Mouse (Mus musculus) hindbrain, embryonic 13.5 days (tissue): ENCODE results near the gene Kif2c. TPM values are rescaled to one million over a fixed set of nuclear protein-coding genes. Genes with fewer than 3 reads are reported as not detected.

Experiments
- ATAC-seq: fragments of 200-750 bp; cut with Nextera tagmentation; 2 replicates; pipeline ENCODE4 v1.8.0; 2017; ENCODE audit warnings: moderate TSS enrichment; ENCODE audit not compliant: low FRiP score
- H3K27ac ChIP-seq: fragments of 300-500 bp; sonication (generic); 2 replicates; pipeline ENCODE4 v1.5.1; 2015; ENCODE audit warnings: inconsistent platforms, mild to moderate bottlenecking, moderate library complexity
- H3K27me3 ChIP-seq: fragments of 300-500 bp; sonication (generic); 2 replicates; pipeline ENCODE4 v1.6.1; 2015; ENCODE audit warnings: mild to moderate bottlenecking, inconsistent platforms
- H3K36me3 ChIP-seq: fragments of 300-500 bp; sonication (generic); 2 replicates; pipeline ENCODE4 v1.6.1; 2015; ENCODE audit warnings: mild to moderate bottlenecking, inconsistent platforms
- H3K4me1 ChIP-seq: fragments of 300-500 bp; sonication (generic); replicated peaks from 2 replicates; pipeline ENCODE4 v1.6.1; 2015; ENCODE audit warnings: inconsistent platforms
- H3K4me2 ChIP-seq: fragments of 300-500 bp; sonication (generic); 2 replicates; pipeline ENCODE4 v1.6.1; 2015; ENCODE audit warnings: inconsistent platforms, mild to moderate bottlenecking, moderate library complexity
- H3K4me3 ChIP-seq: fragments of 300-500 bp; sonication (generic); 2 replicates; pipeline ENCODE4 v1.5.1; 2015; ENCODE audit warnings: mild to moderate bottlenecking, inconsistent platforms
- H3K9ac ChIP-seq: fragments of 300-500 bp; sonication (generic); 2 replicates; pipeline ENCODE4 v1.6.1; 2015; ENCODE audit warnings: mild to moderate bottlenecking, inconsistent platforms
- H3K9me3 ChIP-seq: fragments of 300-500 bp; sonication (generic); 2 replicates; pipeline ENCODE4 v1.6.1; 2016; ENCODE audit warnings: inconsistent platforms
- WGBS: fragments of 180-500 bp; shearing (Covaris S2); methylation state at CpG from one replicate; pipeline ENCODE4 v1.1.7; 2015; 5-methylcytosine and 5-hydroxymethylcytosine counted together
- microRNA-seq: library from miRNA; unstranded; fragments of <30 nt; microRNA quantifications from one replicate; pipeline ENCODE4, GENCODE M21; 2016
- polyA plus RNA-seq: library from polyadenylated mRNA; unstranded; fragments of >200 nt; fragmentation: Nextera tagmentation; extraction: Ambion mirVana; gene quantifications from 2 replicates; pipeline ENCODE4 v1.2.1, GENCODE M21; 2015

The Kif2c gene
- polyA plus RNA-seq, 1 experiment from 2014 or later: 14.6 TPM

DNA sequence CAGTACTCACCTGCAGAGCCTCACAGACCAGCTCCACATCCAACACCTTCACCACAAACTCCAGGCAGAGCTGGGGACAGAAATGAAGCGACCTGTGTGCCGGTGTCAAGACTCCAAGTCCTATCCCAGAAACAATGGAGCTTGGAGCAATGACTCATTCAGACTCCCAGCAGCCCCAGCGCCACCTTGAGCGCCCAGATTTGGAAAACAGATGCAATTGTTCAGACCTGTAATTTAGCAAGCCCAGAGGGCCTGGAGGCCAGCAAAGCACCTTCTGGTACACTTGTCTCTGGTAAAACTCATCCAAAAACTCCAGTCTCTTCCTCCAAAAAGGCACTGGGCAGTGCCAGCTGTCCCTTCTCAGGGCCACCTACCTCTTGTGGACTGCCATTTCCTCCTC, 60.2 kb downstream of the Kif2c start:
- 0 out of 2 replicates have a peak, but pooled peaks cover 1% of the 10 kb centered on the region for H3K36me3 ChIP-seq
- WGBS: 87% methylated on average over 4 of the region's 4 CpGs
- no peak overlapping the region for H3K4me2 ChIP-seq
- ATAC-seq: no peak
- H3K27ac ChIP-seq: no peak overlapping the region
- no peak overlapping the region for H3K4me3 ChIP-seq
- H3K9me3 ChIP-seq: no peaks in the 10 kb centered on the region
- peaks cover 33% of the 10 kb centered on the region for H3K4me1 ChIP-seq
- no peak overlapping the region for H3K9ac ChIP-seq
- H3K27me3 ChIP-seq: no peaks in the 10 kb centered on the region

DNA sequence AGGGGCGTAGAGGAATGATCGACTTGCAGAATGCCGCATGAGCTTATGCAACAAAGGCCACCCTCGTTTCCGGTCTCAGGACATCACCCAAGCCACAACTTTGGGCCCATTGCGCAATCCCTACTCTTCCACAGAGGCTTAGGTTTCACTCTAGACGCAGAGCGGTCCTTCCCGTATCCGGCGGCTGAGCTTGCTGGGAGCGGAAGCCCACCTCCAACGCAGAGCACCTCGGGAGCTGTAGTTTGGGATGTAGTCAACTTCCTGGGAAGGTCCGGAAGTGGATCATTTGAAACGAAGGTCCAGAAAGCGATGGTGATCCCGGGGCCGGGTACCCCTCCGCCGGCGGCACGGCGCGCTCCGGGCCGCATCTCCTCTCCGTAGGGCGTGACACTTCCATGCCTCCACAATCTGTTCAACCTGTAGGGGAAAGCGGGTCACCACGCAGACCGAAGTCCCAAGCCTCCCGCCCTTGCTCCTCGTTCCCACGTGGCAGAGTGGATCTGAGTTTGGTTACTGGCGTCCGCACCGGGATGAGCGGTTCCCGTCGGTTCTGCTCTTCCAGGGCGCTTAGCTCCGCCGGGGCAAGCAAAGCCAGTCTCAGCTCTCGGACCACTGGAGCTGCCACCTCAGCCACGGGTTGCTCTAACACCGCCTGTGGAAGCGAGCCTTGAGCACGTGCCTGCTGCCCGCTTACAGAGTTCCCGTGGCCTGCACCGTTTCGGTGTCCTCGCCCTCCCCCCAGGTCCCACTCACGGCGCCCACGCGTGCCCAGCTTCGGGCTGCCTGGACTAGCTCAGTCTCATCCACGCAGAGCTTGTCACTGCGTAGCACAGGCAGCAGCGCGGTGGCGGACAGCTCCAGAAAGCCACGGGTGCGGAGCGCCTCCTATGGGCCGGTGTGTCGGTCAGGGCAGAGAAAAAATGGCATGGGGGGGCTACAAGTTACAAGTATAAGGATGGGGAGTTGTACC, 61.7 kb downstream of the Kif2c start:
- no peaks in the 10 kb centered on the region for H3K36me3 ChIP-seq
- peak; percentile 93 for ATAC-seq

DNA sequence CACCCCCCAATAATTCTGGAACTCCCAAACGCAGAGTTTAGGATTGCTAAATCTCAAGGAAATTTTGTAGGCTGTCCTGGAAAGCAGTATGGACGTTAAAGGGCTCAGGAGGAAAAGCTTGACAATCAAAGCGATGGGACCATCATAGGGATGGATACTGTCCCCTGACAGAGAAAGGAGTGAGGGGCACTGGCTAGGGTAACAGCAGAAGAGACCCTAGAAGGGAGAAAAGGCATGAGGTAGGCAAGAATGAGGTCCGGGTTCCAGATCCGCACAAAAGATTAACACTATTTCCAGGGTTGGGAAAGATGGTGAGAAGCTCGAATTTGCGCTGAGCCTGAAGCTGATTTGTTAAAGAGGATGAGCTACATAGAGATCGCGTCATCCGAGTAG, 62.4 kb downstream of the Kif2c start:
- H3K4me3 ChIP-seq: peak overlapping the region; percentile 62
- no peaks in the 10 kb centered on the region for H3K9me3 ChIP-seq
- peaks cover under 1% of the 10 kb centered on the region; the same call in 1 of the 2 replicates for H3K36me3 ChIP-seq
- peaks cover 20% of the 10 kb centered on the region for H3K4me1 ChIP-seq
- 6% methylated on average over 10 of the region's 10 CpGs for WGBS
- H3K9ac ChIP-seq: peak overlapping the region; percentile 77
- no peaks in the 10 kb centered on the region for H3K27me3 ChIP-seq
- peak overlapping the region; percentile 99 for H3K4me2 ChIP-seq
- H3K27ac ChIP-seq: peak overlapping the region; percentile 94
- ATAC-seq: peak; percentile 57; the same call in 1 of the 2 replicates

More for the DNA sequence above, 61.7 kb downstream of the Kif2c start:
- Histone ChIP-seq H3K9me3 (no peaks in the 10 kb centered on the region), H3K9ac (peak overlapping the region; percentile 77), H3K4me3 (peak overlapping the region; percentile 62), H3K27me3 (no peaks in the 10 kb centered on the region), H3K4me2 (peak overlapping the region; percentile 99), H3K27ac (peak overlapping the region; percentile 94), H3K4me1 (peaks cover 27% of the 10 kb centered on the region)
- WGBS: under 1% methylated on average over 69 of the region's 69 CpGs

DNA sequence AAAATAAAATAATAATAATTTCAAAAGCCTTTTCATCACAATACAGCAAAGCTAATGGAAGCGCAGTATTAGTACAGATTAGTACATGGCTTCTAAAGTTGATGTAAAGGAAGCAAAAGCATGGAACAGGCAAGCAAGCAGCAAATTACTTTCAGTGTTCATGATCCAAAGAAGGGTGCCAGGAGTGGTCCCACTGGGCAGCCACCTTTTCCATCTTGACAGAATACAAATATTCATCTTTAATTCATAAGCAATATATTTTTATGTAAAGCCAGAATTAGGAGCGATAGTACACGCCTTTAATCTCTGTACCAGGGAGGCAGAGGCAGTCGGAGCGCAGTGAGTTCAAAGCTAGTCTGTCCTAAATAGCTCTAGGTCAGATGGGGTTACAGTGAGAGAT, 62.8 kb downstream of the Kif2c start:
- 83% methylated on average over 5 of the region's 5 CpGs for WGBS
- Histone ChIP-seq H3K9ac (peak overlapping the region; percentile 77), H3K9me3 (no peaks in the 10 kb centered on the region), H3K27ac (peak overlapping the region; percentile 94), H3K4me2 (peak overlapping the region; percentile 99), H3K4me1 (peaks cover 16% of the 10 kb centered on the region), H3K27me3 (no peaks in the 10 kb centered on the region), H3K4me3 (peak overlapping the region; percentile 62), H3K36me3 (peaks cover 4% of the 10 kb centered on the region)
- no peak for ATAC-seq

DNA sequence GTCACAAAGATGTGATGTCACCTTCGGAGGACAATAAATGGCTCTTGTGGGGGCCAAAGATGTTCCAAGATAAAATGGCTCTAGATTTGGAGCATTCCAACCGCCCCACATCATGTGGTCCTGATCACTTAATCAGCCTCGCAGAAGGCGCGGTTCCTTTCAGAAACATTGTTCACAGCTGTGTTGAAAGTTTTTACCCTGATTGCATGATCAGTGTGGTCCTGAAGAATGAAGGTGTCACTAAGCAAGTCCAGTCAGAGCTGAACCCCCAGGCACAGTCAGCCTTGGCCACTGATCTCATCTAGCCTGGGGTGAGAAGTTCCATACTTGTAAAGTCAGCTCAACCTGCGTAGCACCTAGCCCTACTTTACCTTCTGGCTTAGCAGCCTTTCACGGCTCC, 64.5 kb downstream of the Kif2c start:
- ATAC-seq: no peak
- 95% methylated on average over 7 of the region's 7 CpGs for WGBS
- no peak overlapping the region for H3K9ac ChIP-seq

DNA sequence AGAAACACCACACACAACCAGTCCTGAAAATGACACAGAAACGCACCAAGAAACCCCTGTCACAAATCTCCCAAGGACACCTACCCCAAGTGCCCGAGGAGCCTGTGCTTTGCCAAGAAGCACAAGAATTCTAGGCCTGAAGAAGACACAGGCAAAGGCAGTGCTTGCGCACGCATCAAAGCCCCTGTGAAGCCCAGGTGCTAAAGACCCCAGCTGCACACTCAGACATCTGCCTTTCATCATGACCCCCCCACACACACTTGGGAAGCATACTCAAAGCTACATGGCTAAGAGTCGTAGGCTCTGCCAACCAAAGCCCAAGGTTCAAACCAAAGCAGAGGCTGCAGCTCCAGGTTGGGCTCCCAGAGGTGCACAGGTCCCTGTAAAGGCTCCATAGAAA, 66.8 kb downstream of the Kif2c start:
- Histone ChIP-seq H3K4me3 (no peak overlapping the region), H3K4me1 (peaks cover 6% of the 10 kb centered on the region), H3K36me3 (peaks cover 39% of the 10 kb centered on the region), H3K9ac (no peak overlapping the region), H3K27me3 (no peaks in the 10 kb centered on the region), H3K4me2 (no peak overlapping the region), H3K9me3 (no peaks in the 10 kb centered on the region), H3K27ac (no peak overlapping the region)
- WGBS: 93% methylated on average over 5 of the region's 5 CpGs
- no peak for ATAC-seq

More for the DNA sequence above, 64.5 kb downstream of the Kif2c start:
- H3K27me3 ChIP-seq: no peaks in the 10 kb centered on the region
- H3K9me3 ChIP-seq: no peaks in the 10 kb centered on the region
- H3K4me3 ChIP-seq: no peak overlapping the region
- H3K4me1 ChIP-seq: peaks cover 13% of the 10 kb centered on the region
- no peak overlapping the region for H3K27ac ChIP-seq
- H3K36me3 ChIP-seq: peaks cover 19% of the 10 kb centered on the region
- H3K4me2 ChIP-seq: no peak overlapping the region

DNA sequence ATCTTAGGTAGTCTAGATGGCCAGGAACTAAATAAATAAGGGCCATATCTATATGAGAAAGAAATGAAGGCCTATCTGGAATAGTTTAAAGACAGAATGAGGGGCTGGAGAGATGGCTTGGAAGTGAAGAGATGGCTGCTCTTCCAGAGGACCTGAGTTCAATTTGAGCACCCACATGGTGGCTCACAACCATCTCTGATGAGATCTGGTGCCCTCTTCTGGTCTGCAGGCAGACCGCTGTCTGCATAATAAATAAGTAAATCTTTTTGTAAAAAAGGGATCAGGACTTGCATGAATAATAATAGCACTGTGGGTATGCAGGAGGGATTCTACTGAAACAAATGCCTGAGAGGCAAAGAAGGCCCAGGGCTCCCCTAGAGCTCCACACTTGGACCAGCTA, 69.2 kb downstream of the Kif2c start:
- H3K9ac ChIP-seq: no peak overlapping the region
- no peak overlapping the region for H3K4me3 ChIP-seq
- no peak for ATAC-seq
- H3K27me3 ChIP-seq: no peaks in the 10 kb centered on the region
- H3K4me1 ChIP-seq: no peaks in the 10 kb centered on the region
- WGBS: 86% methylated on average over 1 of the region's 1 CpGs
- H3K9me3 ChIP-seq: no peaks in the 10 kb centered on the region
- no peak overlapping the region for H3K4me2 ChIP-seq
- no peak overlapping the region for H3K27ac ChIP-seq
- H3K36me3 ChIP-seq: peaks cover 63% of the 10 kb centered on the region

DNA sequence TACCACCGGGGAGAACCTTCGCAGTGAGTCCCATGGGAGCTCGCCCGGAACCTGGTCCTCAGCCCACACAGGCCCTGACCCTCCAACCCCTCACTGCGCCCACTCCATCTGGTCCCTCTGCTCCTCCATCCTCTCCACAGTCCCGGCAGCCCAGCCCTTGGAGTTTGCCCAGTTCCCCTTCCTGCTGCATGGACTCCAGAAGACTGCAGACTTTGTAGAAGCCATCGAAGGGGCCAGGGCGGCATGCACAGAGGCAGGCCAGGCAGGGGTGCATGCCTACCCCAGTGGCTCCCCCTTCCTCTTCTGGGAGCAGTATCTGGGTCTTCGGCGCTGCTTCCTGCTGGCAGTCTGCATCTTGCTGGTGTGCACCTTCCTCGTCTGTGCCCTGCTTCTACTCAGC, 71.5 kb downstream of the Kif2c start:
- no peak for ATAC-seq
- no peak overlapping the region for H3K4me2 ChIP-seq
- no peak overlapping the region for H3K9ac ChIP-seq
- no peak overlapping the region for H3K27ac ChIP-seq
- WGBS: 96% methylated on average over 11 of the region's 11 CpGs
- peaks cover 67% of the 10 kb centered on the region for H3K36me3 ChIP-seq
- H3K27me3 ChIP-seq: no peaks in the 10 kb centered on the region
- no peaks in the 10 kb centered on the region for H3K9me3 ChIP-seq
- H3K4me3 ChIP-seq: no peak overlapping the region
- no peaks in the 10 kb centered on the region for H3K4me1 ChIP-seq

DNA sequence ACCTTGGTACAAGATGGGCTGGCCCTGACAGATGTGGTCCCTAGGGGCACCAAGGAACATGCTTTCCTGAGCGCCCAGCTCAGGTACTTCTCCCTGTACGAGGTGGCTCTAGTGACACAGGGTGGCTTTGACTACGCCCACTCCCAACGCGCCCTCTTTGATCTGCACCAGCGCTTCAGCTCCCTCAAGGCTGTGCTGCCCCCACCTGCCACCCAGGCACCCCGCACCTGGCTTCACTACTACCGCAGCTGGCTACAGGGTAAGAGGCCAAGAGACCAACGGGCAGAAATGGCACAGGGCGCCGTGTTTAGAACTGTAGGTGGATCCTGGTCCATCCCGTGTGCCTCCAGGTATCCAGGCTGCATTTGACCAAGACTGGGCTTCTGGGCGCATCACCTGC, 72.2 kb downstream of the Kif2c start:
- 92% methylated on average over 13 of the region's 13 CpGs for WGBS
- no peak for ATAC-seq
- Histone ChIP-seq H3K4me3 (no peak overlapping the region), H3K9me3 (no peaks in the 10 kb centered on the region), H3K4me1 (peaks cover 7% of the 10 kb centered on the region), H3K9ac (no peak overlapping the region), H3K27ac (no peak overlapping the region), H3K4me2 (no peak overlapping the region), H3K27me3 (no peaks in the 10 kb centered on the region), H3K36me3 (peaks cover 67% of the 10 kb centered on the region)

Small RNAs within 50 kb of the gene (microRNA-seq; reads per million reads assigned to microRNA genes)
- not detected for gene Gm22398

Other genes starting within 250 kb of the Kif2c start
- gene Urod, start 188.2 kb downstream of the Kif2c start, polyA plus RNA-seq: 69.7 and 70.2 TPM in 2 replicates
- gene Hectd3, start 187.3 kb downstream of the Kif2c start, polyA plus RNA-seq: 19.5 and 21.5 TPM in 2 replicates
- 46.3 and 47.4 TPM in 2 replicates for gene Eif2b3, start 163.2 kb downstream of the Kif2c start, polyA plus RNA-seq
- 6.8 and 7.9 TPM in 2 replicates for gene Ptch2, start 86.6 kb downstream of the Kif2c start, polyA plus RNA-seq
- 3.9 and 4.2 TPM in 2 replicates for gene Btbd19, start 56.9 kb downstream of the Kif2c start, polyA plus RNA-seq
- gene Tctex1d4, start 55.8 kb downstream of the Kif2c start, polyA plus RNA-seq: 0.86 TPM in 1 of 2 replicates, not detected in the other
- 16.2 and 16.6 TPM in 2 replicates for gene Plk3, start 48.7 kb downstream of the Kif2c start, polyA plus RNA-seq
- gene Rps8, start 26.4 kb downstream of the Kif2c start, polyA plus RNA-seq: 576 and 608 TPM in 2 replicates
- 8.5 and 10.9 TPM in 2 replicates for gene Tmem53, start 69.3 kb upstream of the Kif2c start, polyA plus RNA-seq
- gene Armh1, start 69.5 kb upstream of the Kif2c start, polyA plus RNA-seq: 0.97 and 1.1 TPM in 2 replicates